Mouse (Mus musculus) hindbrain, embryonic 12.5 days (tissue): ENCODE measurements around the gene Paf1. TPM values are rescaled to one million over a fixed set of nuclear protein-coding genes. Genes with fewer than 3 reads are reported as not detected.
A peak's percentile ranks its signal among the peaks of the same experiment; 100 is the strongest.

Source experiments
- ATAC-seq: fragments of 200-750 bp; cut with Nextera tagmentation; 2 replicates; pipeline ENCODE4 v1.8.0; 2017; ENCODE audit warnings: moderate TSS enrichment; ENCODE audit not compliant: low FRiP score
- H3K27ac ChIP-seq: fragments of 300-500 bp; sonication (generic); 2 replicates; pipeline ENCODE4 v1.5.1; 2016; ENCODE audit warnings: mild to moderate bottlenecking
- H3K27me3 ChIP-seq: fragments of 300-500 bp; sonication (generic); 2 replicates; pipeline ENCODE4 v1.6.1; 2016; ENCODE audit warnings: mild to moderate bottlenecking
- H3K36me3 ChIP-seq: fragments of 300-500 bp; sonication (generic); 2 replicates; pipeline ENCODE4 v1.6.1; 2016; ENCODE audit warnings: mild to moderate bottlenecking
- H3K4me1 ChIP-seq: fragments of 300-500 bp; sonication (generic); 2 replicates; pipeline ENCODE4 v1.6.1; 2016
- H3K4me2 ChIP-seq: fragments of 300-500 bp; sonication (generic); replicated peaks from 2 replicates; pipeline ENCODE4 v1.6.1; 2016; ENCODE audit warnings: mild to moderate bottlenecking
- H3K4me3 ChIP-seq: fragments of 300-500 bp; sonication (generic); 2 replicates; pipeline ENCODE4 v1.5.1; 2016; ENCODE audit warnings: mild to moderate bottlenecking
- H3K9ac ChIP-seq: fragments of 300-500 bp; sonication (generic); 2 replicates; pipeline ENCODE4 v1.6.1; 2016; ENCODE audit warnings: mild to moderate bottlenecking, moderate library complexity
- H3K9me3 ChIP-seq: fragments of 300-500 bp; sonication (generic); replicated peaks from 2 replicates; pipeline ENCODE4 v1.6.1; 2016; ENCODE audit warnings: mild to moderate bottlenecking
- WGBS: fragments of 180-500 bp; shearing (Covaris S2); methylation state at CpG from one replicate; pipeline ENCODE4 v1.1.7; 2016; 5-methylcytosine and 5-hydroxymethylcytosine counted together
- polyA plus RNA-seq: library from polyadenylated mRNA; unstranded; fragments of >200 nt; fragmentation: Nextera tagmentation; extraction: Ambion mirVana; gene quantifications from 2 replicates; pipeline ENCODE4 v1.2.1, GENCODE M21; 2016

Paf1 gene
- polyA plus RNA-seq, 1 experiment from 2014 or later, result 85.9 TPM

DNA sequence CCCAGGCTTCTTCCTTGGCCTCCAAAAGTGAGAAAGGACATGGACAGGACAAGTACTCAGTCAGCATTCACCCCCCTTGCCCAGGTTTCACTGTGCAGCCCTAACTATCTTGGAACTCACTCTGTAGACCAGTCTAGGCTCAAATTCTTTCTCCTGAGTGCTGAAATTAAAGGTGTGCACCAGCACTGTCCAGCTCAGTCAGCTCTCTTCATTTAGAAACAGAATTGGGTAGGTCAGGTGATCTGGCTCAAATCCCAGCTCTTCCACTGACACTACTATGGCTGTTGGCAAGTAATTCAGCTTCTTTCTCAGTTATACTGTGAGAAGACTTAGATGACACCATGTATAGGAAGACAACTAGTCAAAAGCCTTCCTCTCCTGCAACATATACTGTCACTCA, 35.0 kb downstream of the Paf1 start:
- H3K4me1 ChIP-seq, result 0 out of 2 replicates have a peak, but pooled peaks cover 3% of the 10 kb centered on the region
- H3K27ac ChIP-seq, result no peak overlapping the region
- H3K4me3 ChIP-seq, result no peak overlapping the region
- no peaks in the 10 kb centered on the region for H3K9me3 ChIP-seq
- no peak for ATAC-seq
- no peaks in the 10 kb centered on the region for H3K27me3 ChIP-seq
- no peak overlapping the region for H3K9ac ChIP-seq
- H3K36me3 ChIP-seq, result peaks cover 20% of the 10 kb centered on the region
- H3K4me2 ChIP-seq, result no peak overlapping the region

DNA sequence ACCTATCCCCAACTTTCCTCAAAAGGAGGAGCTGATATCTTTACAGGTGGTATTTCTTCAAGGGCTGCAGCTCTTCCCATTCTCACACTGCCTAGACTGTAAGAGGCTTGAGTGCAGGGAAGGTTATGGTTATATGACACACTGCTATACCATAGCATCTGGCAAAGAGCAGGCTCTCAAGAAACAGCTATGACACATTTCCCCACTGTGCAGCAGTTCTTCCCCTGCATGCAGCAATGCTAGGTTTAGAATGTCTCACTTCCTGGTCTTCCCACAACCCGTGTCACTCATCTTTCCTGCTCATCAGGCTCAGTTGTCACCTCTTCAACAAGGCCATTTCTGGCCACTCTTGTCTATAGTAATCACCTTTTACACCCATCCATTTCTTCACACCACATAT, 37.8 kb downstream of the Paf1 start:
- peaks cover 28% of the 10 kb centered on the region for H3K4me1 ChIP-seq
- no peak overlapping the region for H3K27ac ChIP-seq
- peaks cover 4% of the 10 kb centered on the region for H3K36me3 ChIP-seq
- no peak overlapping the region for H3K4me3 ChIP-seq
- H3K27me3 ChIP-seq, result no peaks in the 10 kb centered on the region
- 77% methylated on average over 1 of the region's 1 CpGs for WGBS
- no peaks in the 10 kb centered on the region for H3K9me3 ChIP-seq
- ATAC-seq, result no peak
- no peak overlapping the region for H3K9ac ChIP-seq
- no peak overlapping the region for H3K4me2 ChIP-seq

DNA sequence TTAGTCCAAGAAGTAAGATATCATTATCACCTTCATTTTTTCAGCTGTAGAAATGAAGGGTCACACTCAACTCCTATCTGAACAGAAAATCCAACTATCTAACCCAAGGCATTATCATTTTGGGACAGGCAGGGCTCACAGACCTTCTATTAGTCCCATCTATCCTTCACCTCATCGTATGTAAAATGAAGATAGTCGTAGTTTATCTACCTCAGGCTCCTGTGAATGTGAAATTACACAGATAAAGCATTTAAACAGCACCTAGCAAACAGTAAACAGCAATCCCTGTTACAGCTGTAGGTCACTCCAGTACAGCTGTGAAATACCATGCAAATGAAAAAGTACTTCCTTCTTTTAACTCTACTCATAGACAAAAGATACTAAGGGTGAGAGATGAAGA, 39.5 kb downstream of the Paf1 start:
- Histone ChIP-seq H3K27ac (no peak overlapping the region), H3K27me3 (no peaks in the 10 kb centered on the region), H3K9me3 (no peaks in the 10 kb centered on the region), H3K4me2 (no peak overlapping the region), H3K36me3 (peaks cover 4% of the 10 kb centered on the region), H3K9ac (no peak overlapping the region), H3K4me1 (peaks cover 28% of the 10 kb centered on the region), H3K4me3 (no peak overlapping the region)
- ATAC-seq, result no peak
- 88% methylated on average over 2 of the region's 2 CpGs for WGBS

DNA sequence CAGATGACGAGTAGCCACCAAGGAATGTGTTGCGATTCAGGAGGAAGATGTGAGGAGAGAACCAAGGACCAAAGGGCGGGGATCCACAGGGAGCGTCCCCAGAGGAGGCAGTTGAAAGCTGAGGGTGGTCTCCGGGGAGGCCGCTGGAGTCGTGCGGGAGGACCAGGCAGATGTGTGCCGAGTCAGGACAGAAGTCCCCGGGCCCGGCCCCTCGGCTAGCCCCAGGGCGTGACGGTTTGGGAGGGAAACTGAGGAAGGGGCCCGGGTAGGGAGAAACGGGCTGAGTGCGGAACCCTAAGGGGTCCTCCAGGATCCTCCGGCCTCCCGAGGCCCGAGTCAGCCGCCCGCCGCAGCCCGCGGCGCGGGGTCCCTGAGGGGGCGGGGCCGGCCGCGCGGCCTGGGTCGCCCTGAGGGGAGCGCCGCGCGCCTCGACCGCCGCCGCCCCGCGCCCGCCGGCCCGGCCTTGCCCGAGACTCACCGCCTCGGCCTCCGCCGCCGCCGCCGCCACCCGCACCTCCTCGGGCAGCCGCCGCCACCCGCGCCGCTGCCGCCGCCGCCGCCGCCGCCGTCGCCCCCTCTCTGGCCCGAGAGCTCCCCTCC, 43.0 kb downstream of the Paf1 start:
- H3K9ac ChIP-seq, result peak overlapping the region; percentile 96
- H3K27ac ChIP-seq, result peak overlapping the region; percentile 67
- ATAC-seq, result peak; percentile 62
- H3K4me1 ChIP-seq, result peaks cover 28% of the 10 kb centered on the region
- no peaks in the 10 kb centered on the region for H3K9me3 ChIP-seq
- under 1% methylated on average over 28 of the region's 70 CpGs for WGBS
- H3K4me3 ChIP-seq, result peak overlapping the region; percentile 93
- no peaks in the 10 kb centered on the region; the same call in none of the 2 replicates for H3K36me3 ChIP-seq
- H3K27me3 ChIP-seq, result no peaks in the 10 kb centered on the region
- peak overlapping the region; percentile 90 for H3K4me2 ChIP-seq

DNA sequence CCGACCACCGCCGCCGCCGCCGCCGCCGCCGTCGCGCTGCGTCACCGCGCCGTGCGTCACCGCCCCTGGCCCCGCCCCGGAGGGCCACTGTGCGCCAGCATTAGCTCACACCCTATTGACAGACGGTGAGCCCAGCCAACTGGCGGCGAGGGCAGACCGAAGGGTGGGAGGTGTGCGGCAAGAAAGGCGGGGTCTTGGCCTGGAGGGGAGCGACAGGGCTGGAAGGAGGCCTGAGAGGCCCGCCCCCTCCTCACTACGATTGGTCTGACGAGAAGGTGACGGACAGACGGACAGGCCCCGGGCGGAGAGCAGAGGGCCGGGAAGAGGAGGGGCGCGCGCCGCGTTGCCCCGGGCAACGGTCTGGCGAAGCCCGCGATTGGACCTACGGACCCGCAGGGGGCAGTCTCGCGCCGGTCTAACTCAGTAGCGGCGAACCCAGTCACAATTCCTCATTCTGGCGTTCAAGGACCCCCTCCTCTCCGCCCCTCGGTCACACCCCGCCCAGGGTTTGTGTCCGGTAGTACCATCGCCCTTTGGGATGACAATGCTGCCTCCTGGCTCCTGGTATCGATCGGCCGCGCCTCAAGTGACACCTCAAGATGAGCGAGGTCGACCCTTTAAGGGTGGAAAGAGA, 43.6 kb downstream of the Paf1 start:
- H3K4me1 ChIP-seq, result peaks cover 28% of the 10 kb centered on the region
- H3K4me3 ChIP-seq, result peak overlapping the region; percentile 93
- WGBS, result 0% methylated on average over 38 of the region's 64 CpGs
- peak; percentile 99 for ATAC-seq
- H3K9ac ChIP-seq, result peak overlapping the region; percentile 96
- H3K9me3 ChIP-seq, result no peaks in the 10 kb centered on the region
- peak overlapping the region; percentile 74 for H3K27ac ChIP-seq
- H3K27me3 ChIP-seq, result no peaks in the 10 kb centered on the region
- peak overlapping the region; percentile 62 for H3K4me2 ChIP-seq
- no peaks in the 10 kb centered on the region; the same call in none of the 2 replicates for H3K36me3 ChIP-seq

DNA sequence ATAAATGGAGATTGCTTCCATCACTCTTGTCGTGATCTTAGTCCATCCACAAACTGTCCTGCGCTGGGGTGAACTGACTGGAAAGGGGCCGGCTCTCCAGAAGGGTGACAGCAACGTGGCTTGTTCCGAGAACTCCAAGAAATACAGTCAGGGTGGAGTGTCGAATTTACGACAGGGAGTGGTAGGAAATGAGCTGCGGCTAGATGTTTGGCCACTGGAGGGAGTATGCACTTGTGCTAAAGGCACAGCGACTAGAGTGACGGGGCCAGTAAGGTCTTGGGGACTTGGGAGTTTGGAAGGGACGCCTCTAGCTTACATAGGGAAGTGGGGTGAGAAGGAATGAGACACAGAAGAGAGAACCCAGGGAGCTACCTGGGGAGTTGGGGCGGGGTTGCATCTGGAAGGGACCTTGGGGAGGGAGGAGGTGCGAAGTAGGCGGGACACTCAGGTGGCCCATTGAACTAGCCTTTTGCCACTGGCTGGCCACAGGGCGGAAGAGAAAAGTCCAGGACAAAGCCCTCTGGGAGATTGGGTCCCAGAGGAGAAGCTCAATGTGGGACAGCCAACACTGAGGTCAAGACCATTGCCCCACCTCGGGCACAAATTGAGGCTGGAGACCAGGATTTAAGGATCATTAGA, 44.3 kb downstream of the Paf1 start, which contains the start of gene Gmfg:
Gene Gmfg (plus strand): TSS at position 516 of the 639 bp plus-strand sequence.
- under 1% methylated on average over 16 of the region's 16 CpGs for WGBS
- peak within 1 kb of the TSS; percentile 74 for H3K27ac ChIP-seq
- no peaks in the 10 kb centered on the region for H3K27me3 ChIP-seq
- peak within 1 kb of the TSS; percentile 62 for H3K4me2 ChIP-seq
- H3K9me3 ChIP-seq, result no peaks in the 10 kb centered on the region
- H3K4me1 ChIP-seq, result peaks cover 28% of the 10 kb centered on the region
- no peaks in the 10 kb centered on the region; the same call in 1 of the 2 replicates for H3K36me3 ChIP-seq
- peak; percentile 47 for ATAC-seq
- peak within 1 kb of the TSS; percentile 93 for H3K4me3 ChIP-seq
- H3K9ac ChIP-seq, result peak within 1 kb of the TSS; percentile 96

DNA sequence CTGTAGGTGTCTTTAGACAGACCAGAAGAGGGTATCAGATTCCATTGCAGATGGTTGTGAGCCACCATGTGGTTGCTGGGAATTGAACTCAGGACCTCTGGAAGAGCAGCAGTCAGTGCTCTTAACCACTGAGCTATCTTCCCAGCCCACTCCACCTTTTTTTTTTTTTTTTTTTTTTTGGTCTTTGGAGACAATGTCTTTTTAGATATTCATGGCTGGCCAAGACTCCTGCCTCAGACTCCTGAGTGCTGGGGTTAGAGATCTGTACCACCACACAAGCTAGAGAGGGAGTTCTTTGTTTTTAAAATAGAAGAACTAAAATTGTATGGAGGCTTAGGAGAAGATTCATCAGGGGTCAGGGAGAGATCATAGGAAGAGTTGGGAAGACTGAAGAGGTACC, 45.2 kb downstream of the Paf1 start:
- Histone ChIP-seq H3K4me1 (peaks cover 23% of the 10 kb centered on the region), H3K36me3 (no peaks in the 10 kb centered on the region), H3K4me2 (no peak overlapping the region), H3K4me3 (no peak overlapping the region), H3K27ac (no peak overlapping the region), H3K9ac (no peak overlapping the region), H3K27me3 (no peaks in the 10 kb centered on the region), H3K9me3 (no peaks in the 10 kb centered on the region)
- ATAC-seq, result no peak

DNA sequence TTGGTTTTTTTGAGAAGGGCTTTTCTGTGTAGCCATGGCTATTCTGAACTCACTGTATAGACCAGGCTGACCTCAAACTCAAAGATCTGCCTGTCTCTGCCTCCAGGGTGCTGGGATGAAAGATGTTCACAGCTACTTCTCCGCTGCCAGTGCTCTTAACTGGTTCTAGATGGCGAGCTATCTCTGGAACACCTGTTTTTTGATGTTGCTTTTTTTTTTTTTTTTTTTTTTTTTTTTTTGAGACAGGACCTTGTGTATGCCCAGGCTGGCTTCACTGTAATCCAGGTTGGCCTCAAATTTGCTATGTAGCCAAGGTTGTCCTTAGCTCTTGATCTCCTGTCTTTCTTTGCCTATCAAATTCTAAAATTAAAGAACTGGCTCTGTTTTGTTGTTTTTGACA, 46.0 kb downstream of the Paf1 start:
- no peak overlapping the region for H3K4me2 ChIP-seq
- 79% methylated on average over 2 of the region's 2 CpGs for WGBS
- H3K9me3 ChIP-seq, result no peaks in the 10 kb centered on the region
- ATAC-seq, result no peak
- H3K4me3 ChIP-seq, result no peak overlapping the region
- no peaks in the 10 kb centered on the region for H3K27me3 ChIP-seq
- H3K27ac ChIP-seq, result no peak overlapping the region
- peaks cover 17% of the 10 kb centered on the region for H3K4me1 ChIP-seq
- H3K36me3 ChIP-seq, result no peaks in the 10 kb centered on the region
- H3K9ac ChIP-seq, result no peak overlapping the region

DNA sequence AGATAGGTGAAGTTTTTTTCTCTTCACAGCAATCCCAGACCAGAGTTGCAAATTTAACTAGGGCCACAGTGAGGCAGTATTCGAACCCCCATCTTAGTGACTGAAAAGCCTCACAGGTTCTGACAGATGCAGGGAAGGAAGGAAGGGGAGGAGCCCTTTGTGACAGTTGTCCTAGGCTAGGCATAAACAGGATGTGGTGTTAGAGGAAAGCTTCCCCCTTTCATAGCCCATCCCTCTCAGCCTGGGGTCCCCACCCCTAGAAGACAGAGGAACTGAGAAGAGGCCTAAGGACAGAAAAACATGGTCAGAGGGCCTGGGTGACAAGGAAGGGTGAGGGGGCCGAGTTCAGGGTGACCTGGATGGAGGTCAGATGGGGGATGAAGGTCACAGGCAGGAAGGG, 48.0 kb downstream of the Paf1 start:
- 62% methylated on average over 2 of the region's 2 CpGs for WGBS
- H3K36me3 ChIP-seq, result no peaks in the 10 kb centered on the region
- no peak overlapping the region for H3K4me3 ChIP-seq
- H3K4me1 ChIP-seq, result no peaks in the 10 kb centered on the region
- no peak overlapping the region for H3K27ac ChIP-seq
- no peaks in the 10 kb centered on the region for H3K9me3 ChIP-seq
- H3K27me3 ChIP-seq, result no peaks in the 10 kb centered on the region
- H3K4me2 ChIP-seq, result no peak overlapping the region
- no peak for ATAC-seq
- no peak overlapping the region for H3K9ac ChIP-seq

DNA sequence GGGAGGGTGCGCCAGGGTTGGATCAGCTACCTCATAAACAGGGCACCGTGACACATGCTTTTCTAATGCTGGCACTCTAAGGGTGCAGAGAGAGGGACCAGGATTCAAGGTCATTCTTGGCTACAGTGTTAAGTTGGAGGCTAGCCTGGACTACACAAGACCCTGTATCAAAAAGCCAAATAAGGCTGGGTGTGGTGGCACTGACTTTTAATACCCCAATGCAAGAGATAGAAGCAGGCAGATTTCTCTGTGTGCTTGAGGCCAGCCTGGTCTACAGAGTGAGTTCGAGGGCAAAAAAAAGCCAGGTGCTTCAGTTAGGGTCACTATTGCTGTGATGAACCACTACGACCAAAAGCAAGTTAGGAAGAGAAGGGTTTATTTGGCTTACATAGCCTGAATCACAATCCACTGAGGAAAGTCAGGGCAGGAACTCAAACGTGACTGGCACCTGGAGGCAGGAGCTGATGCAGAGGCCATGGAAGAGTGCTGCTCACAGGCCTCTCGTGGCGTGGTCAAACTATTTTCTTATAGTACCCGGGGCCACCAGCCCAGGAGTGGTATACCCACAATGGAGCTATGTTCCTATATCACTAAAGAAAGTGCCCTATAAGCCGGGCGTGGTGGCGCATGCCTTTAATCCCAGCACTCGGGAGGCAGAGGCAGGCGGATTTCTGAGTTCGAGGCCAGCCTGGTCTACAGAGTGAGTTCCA, 49.2 kb downstream of the Paf1 start:
- Histone ChIP-seq H3K4me1 (no peaks in the 10 kb centered on the region), H3K4me2 (no peak overlapping the region), H3K36me3 (no peaks in the 10 kb centered on the region), H3K9ac (no peak overlapping the region), H3K4me3 (no peak overlapping the region), H3K27ac (no peak overlapping the region), H3K9me3 (no peaks in the 10 kb centered on the region), H3K27me3 (no peaks in the 10 kb centered on the region)
- WGBS, result 89% methylated on average over 14 of the region's 14 CpGs
- no peak for ATAC-seq

DNA sequence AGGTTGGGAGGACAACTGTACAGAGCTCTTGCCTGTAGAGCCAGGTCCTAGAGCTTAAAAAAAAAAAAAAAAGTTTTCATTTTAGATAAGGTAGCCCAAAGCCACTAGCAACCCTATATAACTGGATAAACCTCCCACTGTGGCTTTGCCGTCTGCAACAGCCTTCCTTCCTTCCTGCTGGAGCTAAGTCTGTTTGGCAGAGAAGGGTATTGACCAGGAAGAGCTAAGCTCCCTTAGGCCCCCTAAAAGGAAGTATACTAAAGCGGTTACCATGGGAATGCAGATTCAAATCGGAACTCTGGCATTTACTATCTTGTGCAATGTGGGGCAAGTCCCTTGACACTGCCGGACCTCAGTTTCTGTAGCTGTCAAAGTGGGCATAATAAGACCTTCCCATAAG, 49.9 kb downstream of the Paf1 start:
- Histone ChIP-seq H3K4me3 (no peak overlapping the region), H3K4me2 (no peak overlapping the region), H3K36me3 (no peaks in the 10 kb centered on the region), H3K9ac (no peak overlapping the region), H3K27ac (no peak overlapping the region; the same call in 1 of the 2 replicates), H3K27me3 (no peaks in the 10 kb centered on the region), H3K9me3 (no peaks in the 10 kb centered on the region), H3K4me1 (peaks cover 5% of the 10 kb centered on the region)
- WGBS, result 55% methylated on average over 4 of the region's 4 CpGs
- no peak for ATAC-seq

DNA sequence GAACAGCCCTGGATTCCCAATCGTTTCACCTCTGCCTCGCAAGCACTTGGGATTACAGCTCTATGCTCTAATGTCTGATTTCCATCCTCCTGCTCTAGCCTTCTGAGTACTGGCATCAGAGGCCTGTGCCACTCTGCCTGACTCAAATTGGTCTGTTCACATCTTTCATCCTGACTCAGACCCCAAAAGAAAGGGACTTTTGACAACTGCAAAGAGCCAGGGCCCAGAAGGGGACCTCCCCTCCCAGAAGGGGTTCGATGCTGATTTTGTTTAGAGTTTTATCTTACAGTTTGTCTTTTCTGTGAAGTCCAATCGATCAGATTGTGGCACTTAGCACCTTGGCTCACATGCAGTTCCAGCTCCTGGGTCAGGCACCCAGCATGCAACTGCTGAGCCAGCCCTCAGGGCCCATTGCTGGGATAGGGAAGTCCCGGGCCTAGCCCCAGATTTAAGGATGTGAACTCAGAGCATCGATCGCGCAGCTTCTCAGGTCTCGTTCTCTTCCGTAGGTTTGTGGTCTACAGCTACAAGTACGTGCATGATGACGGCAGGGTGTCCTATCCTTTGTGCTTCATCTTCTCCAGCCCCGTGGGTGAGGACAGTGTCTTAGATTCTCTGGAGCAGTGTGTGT, 51.7 kb downstream of the Paf1 start:
- no peaks in the 10 kb centered on the region for H3K36me3 ChIP-seq
- H3K4me1 ChIP-seq, result peaks cover 5% of the 10 kb centered on the region
- no peak overlapping the region for H3K4me2 ChIP-seq
- H3K9me3 ChIP-seq, result no peaks in the 10 kb centered on the region
- WGBS, result 85% methylated on average over 13 of the region's 13 CpGs
- H3K27me3 ChIP-seq, result no peaks in the 10 kb centered on the region
- H3K4me3 ChIP-seq, result no peak overlapping the region
- H3K27ac ChIP-seq, result no peak overlapping the region
- no peak for ATAC-seq
- H3K9ac ChIP-seq, result no peak overlapping the region
